Mouse (Mus musculus) midbrain, embryonic 12.5 days (tissue): ENCODE data around the gene Csnk1g2. TPM values are rescaled to one million over a fixed set of nuclear protein-coding genes. Genes with fewer than 3 reads are reported as not detected.

Experiments used
- ATAC-seq: fragments of 200-750 bp; cut with Nextera tagmentation; 2 replicates; pipeline ENCODE4 v1.8.0; 2017; ENCODE audit warnings: low read depth, moderate TSS enrichment, moderate library complexity; ENCODE audit not compliant: low FRiP score
- H3K27ac ChIP-seq: fragments of 300-500 bp; sonication (generic); replicated peaks from 2 replicates; pipeline ENCODE4 v1.5.1; 2016; ENCODE audit warnings: mild to moderate bottlenecking
- H3K27me3 ChIP-seq: fragments of 300-500 bp; sonication (generic); 2 replicates; pipeline ENCODE4 v1.6.1; 2016; ENCODE audit warnings: mild to moderate bottlenecking
- H3K36me3 ChIP-seq: fragments of 300-500 bp; sonication (generic); 2 replicates; pipeline ENCODE4 v1.6.1; 2016
- H3K4me1 ChIP-seq: fragments of 300-500 bp; sonication (generic); 2 replicates; pipeline ENCODE4 v1.6.1; 2016
- H3K4me2 ChIP-seq: fragments of 300-500 bp; sonication (generic); replicated peaks from 2 replicates; pipeline ENCODE4 v1.6.1; 2016; ENCODE audit warnings: mild to moderate bottlenecking, moderate library complexity
- H3K4me3 ChIP-seq: fragments of 300-500 bp; sonication (generic); 2 replicates; pipeline ENCODE4 v1.5.1; 2016; ENCODE audit warnings: mild to moderate bottlenecking
- H3K9ac ChIP-seq: fragments of 300-500 bp; sonication (generic); replicated peaks from 2 replicates; pipeline ENCODE4 v1.6.1; 2016; ENCODE audit warnings: mild to moderate bottlenecking, moderate library complexity
- H3K9me3 ChIP-seq: fragments of 300-500 bp; sonication (generic); 2 replicates; pipeline ENCODE4 v1.6.1; 2016; ENCODE audit warnings: mild to moderate bottlenecking
- WGBS: fragments of 180-500 bp; shearing (Covaris S2); methylation state at CpG from one replicate; pipeline ENCODE4 v1.1.7; 2016; 5-methylcytosine and 5-hydroxymethylcytosine counted together
- polyA plus RNA-seq: library from polyadenylated mRNA; unstranded; fragments of >200 nt; fragmentation: Nextera tagmentation; extraction: Ambion mirVana; gene quantifications from 2 replicates; pipeline ENCODE4 v1.2.1, GENCODE M21; 2016

The Csnk1g2 gene
- polyA plus RNA-seq, 1 experiment from 2014 or later = 180 TPM

GRCm38 (mm10) chr10:80663485-80664196 lies 41.0 kb downstream of the Csnk1g2 start:
- H3K9me3 ChIP-seq = no peaks in the 10 kb centered on the region
- no peak overlapping the region for H3K27ac ChIP-seq
- H3K9ac ChIP-seq = no peak overlapping the region
- 69% methylated on average over 5 of the region's 5 CpGs for WGBS
- no peak overlapping the region for H3K4me2 ChIP-seq
- H3K4me1 ChIP-seq = 0 out of 2 replicates have a peak, but pooled peaks cover 5% of the 10 kb centered on the region
- H3K27me3 ChIP-seq = no peaks in the 10 kb centered on the region
- H3K4me3 ChIP-seq = no peak overlapping the region
- no peak for ATAC-seq
- peaks cover 34% of the 10 kb centered on the region for H3K36me3 ChIP-seq

- no peaks in the 10 kb centered on the region for H3K4me1 ChIP-seq
- WGBS = 47% methylated on average over 16 of the region's 16 CpGs
- no peak for ATAC-seq
- H3K9me3 ChIP-seq = no peaks in the 10 kb centered on the region
- H3K4me3 ChIP-seq = no peak overlapping the region
- H3K4me2 ChIP-seq = no peak overlapping the region
- H3K9ac ChIP-seq = no peak overlapping the region
- no peaks in the 10 kb centered on the region for H3K27me3 ChIP-seq
- H3K36me3 ChIP-seq = peaks cover 41% of the 10 kb centered on the region
- peak overlapping the region; percentile 58; the same call in 1 of the 2 replicates for H3K27ac ChIP-seq
Measured at GRCm38 (mm10) chr10:80664197-80665015, 41.8 kb downstream of the Csnk1g2 start.

- no peak for ATAC-seq
- Histone ChIP-seq H3K36me3 (peaks cover 47% of the 10 kb centered on the region), H3K9ac (no peak overlapping the region), H3K4me2 (no peak overlapping the region), H3K9me3 (no peaks in the 10 kb centered on the region), H3K27ac (peak overlapping the region; percentile 58; the same call in 1 of the 2 replicates), H3K4me1 (no peaks in the 10 kb centered on the region), H3K4me3 (no peak overlapping the region), H3K27me3 (no peaks in the 10 kb centered on the region)
- WGBS = 21% methylated on average over 10 of the region's 10 CpGs
Measured at GRCm38 (mm10) chr10:80665016-80665380, 42.4 kb downstream of the Csnk1g2 start.

- Histone ChIP-seq H3K9ac (no peak overlapping the region), H3K27ac (peak overlapping the region; percentile 35; the same call in 1 of the 2 replicates), H3K9me3 (no peaks in the 10 kb centered on the region), H3K27me3 (no peaks in the 10 kb centered on the region), H3K4me1 (no peaks in the 10 kb centered on the region), H3K4me2 (no peak overlapping the region), H3K4me3 (no peak overlapping the region), H3K36me3 (peaks cover 52% of the 10 kb centered on the region)
- WGBS = 72% methylated on average over 4 of the region's 4 CpGs
- ATAC-seq = no peak
Measured at GRCm38 (mm10) chr10:80665459-80665858, 42.8 kb downstream of the Csnk1g2 start.

- Histone ChIP-seq H3K9me3 (no peaks in the 10 kb centered on the region), H3K27me3 (no peaks in the 10 kb centered on the region), H3K4me1 (no peaks in the 10 kb centered on the region), H3K4me3 (no peak overlapping the region), H3K4me2 (no peak overlapping the region), H3K9ac (no peak overlapping the region), H3K27ac (no peak overlapping the region), H3K36me3 (peaks cover 59% of the 10 kb centered on the region)
- no peak for ATAC-seq
- 82% methylated on average over 10 of the region's 10 CpGs for WGBS
Measured at GRCm38 (mm10) chr10:80665981-80666733, 43.5 kb downstream of the Csnk1g2 start.

- no peak overlapping the region for H3K27ac ChIP-seq
- no peaks in the 10 kb centered on the region for H3K27me3 ChIP-seq
- H3K4me2 ChIP-seq = no peak overlapping the region
- H3K9me3 ChIP-seq = no peaks in the 10 kb centered on the region
- no peak for ATAC-seq
- H3K4me3 ChIP-seq = no peak overlapping the region
- WGBS = 89% methylated on average over 19 of the region's 19 CpGs
- H3K4me1 ChIP-seq = peaks cover under 1% of the 10 kb centered on the region; the same call in 1 of the 2 replicates
- no peak overlapping the region for H3K9ac ChIP-seq
- peaks cover 66% of the 10 kb centered on the region for H3K36me3 ChIP-seq
Measured at GRCm38 (mm10) chr10:80666837-80667412, 44.3 kb downstream of the Csnk1g2 start.

GRCm38 (mm10) chr10:80668614-80669013 lies 46.0 kb downstream of the Csnk1g2 start:
- H3K9ac ChIP-seq = no peak overlapping the region
- peaks cover 15% of the 10 kb centered on the region for H3K4me1 ChIP-seq
- ATAC-seq = no peak
- H3K27ac ChIP-seq = no peak overlapping the region
- peaks cover 82% of the 10 kb centered on the region for H3K36me3 ChIP-seq
- H3K27me3 ChIP-seq = no peaks in the 10 kb centered on the region
- no peak overlapping the region for H3K4me2 ChIP-seq
- no peak overlapping the region for H3K4me3 ChIP-seq
- 85% methylated on average over 11 of the region's 11 CpGs for WGBS
- H3K9me3 ChIP-seq = no peaks in the 10 kb centered on the region

GRCm38 (mm10) chr10:80669018-80669417 lies 46.4 kb downstream of the Csnk1g2 start:
- peaks cover 85% of the 10 kb centered on the region for H3K36me3 ChIP-seq
- H3K27me3 ChIP-seq = no peaks in the 10 kb centered on the region
- no peak overlapping the region for H3K4me3 ChIP-seq
- 90% methylated on average over 12 of the region's 12 CpGs for WGBS
- no peak overlapping the region for H3K4me2 ChIP-seq
- no peak overlapping the region for H3K9ac ChIP-seq
- H3K9me3 ChIP-seq = no peaks in the 10 kb centered on the region
- no peak overlapping the region for H3K27ac ChIP-seq
- H3K4me1 ChIP-seq = peaks cover 19% of the 10 kb centered on the region
- ATAC-seq = no peak

- Histone ChIP-seq H3K27ac (no peak overlapping the region), H3K4me1 (peaks cover 28% of the 10 kb centered on the region), H3K36me3 (peaks cover 86% of the 10 kb centered on the region), H3K4me3 (no peak overlapping the region), H3K9me3 (no peaks in the 10 kb centered on the region), H3K9ac (no peak overlapping the region), H3K27me3 (no peaks in the 10 kb centered on the region), H3K4me2 (no peak overlapping the region)
- whole genome bisulfite sequencing = 96% methylated on average over 7 of the region's 7 CpGs
- no peak for ATAC-seq
Measured at GRCm38 (mm10) chr10:80669737-80670485, 47.3 kb downstream of the Csnk1g2 start.

- H3K4me3 ChIP-seq = no peak overlapping the region
- no peaks in the 10 kb centered on the region for H3K9me3 ChIP-seq
- WGBS = 94% methylated on average over 2 of the region's 2 CpGs
- no peak overlapping the region for H3K4me2 ChIP-seq
- peaks cover 33% of the 10 kb centered on the region for H3K4me1 ChIP-seq
- H3K27ac ChIP-seq = no peak overlapping the region
- H3K9ac ChIP-seq = no peak overlapping the region
- H3K27me3 ChIP-seq = no peaks in the 10 kb centered on the region
- H3K36me3 ChIP-seq = peaks cover 83% of the 10 kb centered on the region
- ATAC-seq = no peak
Measured at GRCm38 (mm10) chr10:80670531-80670930, 47.9 kb downstream of the Csnk1g2 start.

GRCm38 (mm10) chr10:80671251-80671650 lies 48.6 kb downstream of the Csnk1g2 start:
- ATAC-seq = no peak
- WGBS = 91% methylated on average over 4 of the region's 4 CpGs
- H3K9me3 ChIP-seq = no peaks in the 10 kb centered on the region
- H3K4me3 ChIP-seq = no peak overlapping the region
- H3K27me3 ChIP-seq = no peaks in the 10 kb centered on the region
- H3K9ac ChIP-seq = no peak overlapping the region
- H3K36me3 ChIP-seq = peaks cover 76% of the 10 kb centered on the region
- H3K4me2 ChIP-seq = no peak overlapping the region
- peaks cover 33% of the 10 kb centered on the region for H3K4me1 ChIP-seq
- no peak overlapping the region for H3K27ac ChIP-seq
